Mouse (Mus musculus): ENCODE measurements around the gene Traf2.

DNA sequence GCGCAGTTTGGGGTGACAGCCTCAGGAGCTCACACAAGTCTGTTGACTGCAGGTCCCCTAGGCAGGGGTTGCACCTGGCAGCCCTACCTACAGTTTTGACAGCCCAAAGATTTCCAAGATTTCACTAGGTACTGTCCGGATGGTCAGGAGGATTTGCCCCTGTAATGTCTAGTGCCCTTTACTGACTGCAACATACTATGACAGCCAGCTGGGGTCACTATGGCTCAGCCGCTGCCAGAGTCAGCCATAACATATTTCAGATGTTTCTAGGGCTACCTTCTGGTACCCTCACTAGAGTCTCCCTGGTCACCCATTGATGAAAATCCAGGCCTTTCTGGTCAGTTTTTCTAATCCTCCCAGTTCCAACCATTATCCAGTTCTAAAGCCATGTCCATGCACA is 36.8 kb downstream of the Traf2 start:
- TF ChIP-seq CTCF (conservative IDR thresholded peaks at IDR 0.05; ENCODE audit: insufficient read depth, insufficient read length, low read depth, low read length) (peak; percentile 65; the same call in 1 of the 2 replicates), POLR2A (IDR thresholded peaks at IDR 0.05; ENCODE audit: low read depth, low read length) (no peak)

All from kidney, adult 2 months (tissue).